Mouse (Mus musculus): ENCODE measurements around the gene Nrbp1. TPM values are rescaled to one million over a fixed set of nuclear protein-coding genes. Genes with fewer than 3 reads are reported as not detected.
A peak's percentile ranks its signal among the peaks of the same experiment; 100 is the strongest.

The Nrbp1 gene
- total RNA-seq, 2 experiments from 2014 or later = 83.8 to 85.2 TPM

DNA sequence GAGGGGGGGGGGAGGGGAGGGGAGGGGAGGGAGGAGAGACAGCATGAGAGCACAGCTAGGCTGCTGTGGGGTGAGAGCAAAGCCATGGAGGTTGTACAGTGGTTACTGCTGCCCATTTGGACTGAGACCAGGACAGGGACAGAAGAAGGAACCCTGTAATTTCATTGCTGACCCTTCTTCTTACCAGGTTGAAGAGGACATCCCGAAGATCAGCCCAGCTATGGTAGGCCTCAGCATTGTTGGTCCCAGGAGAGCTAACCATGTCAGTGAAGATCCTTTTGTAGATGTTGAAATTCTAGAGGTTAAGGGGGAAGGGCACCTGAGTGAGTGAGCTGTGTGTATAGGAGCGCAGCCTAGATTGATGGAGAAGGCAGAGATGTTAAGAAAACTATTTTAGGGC is 14.7 kb downstream of the Nrbp1 start:
- intact Hi-C loops (cut with DNase I) = no loop called here
- DNase-seq = no peak

DNA sequence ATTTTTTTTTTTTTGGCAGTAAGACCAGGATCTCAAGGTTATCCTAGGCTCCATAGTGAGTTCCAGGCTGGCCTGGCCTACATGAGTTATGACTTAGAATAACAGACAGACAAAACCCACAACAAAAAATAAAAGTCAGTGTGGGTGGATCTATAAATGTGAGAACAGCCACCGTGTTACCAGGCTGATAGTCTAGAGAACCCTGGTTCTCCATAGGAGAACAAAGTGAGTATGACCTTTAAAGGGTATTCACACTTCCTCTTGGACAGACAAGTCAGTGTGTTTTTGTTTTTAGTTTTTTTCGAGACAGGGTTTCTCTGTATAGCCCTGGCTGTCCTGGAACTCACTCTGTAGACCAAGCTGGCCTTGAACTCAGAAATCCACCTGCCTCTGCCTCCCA is 15.3 kb downstream of the Nrbp1 start:
- intact Hi-C loops (cut with DNase I) = no loop called here
- DNase-seq = no peak

DNA sequence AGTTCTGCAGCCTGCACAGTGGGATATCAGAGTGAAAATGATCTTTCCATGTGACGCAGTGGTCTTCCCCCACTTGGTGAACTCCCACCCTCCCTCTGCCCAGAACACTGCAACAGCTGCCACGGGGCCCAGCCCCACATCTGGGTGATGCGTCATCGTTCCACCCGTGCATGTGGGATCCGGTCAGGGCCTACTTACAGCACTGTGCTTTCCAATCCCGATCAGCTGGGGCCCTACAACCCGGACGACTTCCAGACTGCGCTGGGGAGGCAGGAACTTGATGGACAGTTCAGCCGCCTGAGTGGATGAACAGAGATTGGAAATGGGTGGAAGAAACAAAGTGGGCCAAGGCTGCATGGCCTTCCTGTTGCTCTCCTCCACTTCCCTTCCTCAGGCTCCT is 17.0 kb downstream of the Nrbp1 start:
- intact Hi-C loops (cut with DNase I) = no loop called here

DNA sequence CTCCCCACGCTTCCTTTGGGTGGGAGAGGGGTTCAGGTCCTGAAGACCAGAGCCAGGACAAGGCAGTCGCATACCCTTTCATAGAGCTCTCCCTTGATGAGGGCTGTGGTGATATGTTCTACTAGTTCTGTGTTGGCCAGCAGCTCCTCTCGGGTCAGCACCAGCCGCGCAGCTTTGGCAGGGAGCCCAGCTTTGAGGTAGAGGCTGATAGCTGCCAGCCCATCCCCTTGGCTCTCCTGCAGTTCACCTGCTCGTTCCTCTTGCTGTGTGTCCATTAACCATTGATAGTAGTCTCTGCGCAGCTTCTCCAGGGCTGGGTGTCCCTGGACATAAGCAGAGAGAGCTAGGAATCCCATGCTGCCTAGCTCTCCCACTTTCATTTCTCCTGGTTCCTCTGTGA is 25.4 kb downstream of the Nrbp1 start:
- intact Hi-C loops (cut with DNase I) = no loop called here
- DNase-seq = peak; percentile 35 to 36

More for the DNA sequence above, 17.0 kb downstream of the Nrbp1 start:
- peak in 1 of 2 experiments; percentile 13 for DNase-seq

DNA sequence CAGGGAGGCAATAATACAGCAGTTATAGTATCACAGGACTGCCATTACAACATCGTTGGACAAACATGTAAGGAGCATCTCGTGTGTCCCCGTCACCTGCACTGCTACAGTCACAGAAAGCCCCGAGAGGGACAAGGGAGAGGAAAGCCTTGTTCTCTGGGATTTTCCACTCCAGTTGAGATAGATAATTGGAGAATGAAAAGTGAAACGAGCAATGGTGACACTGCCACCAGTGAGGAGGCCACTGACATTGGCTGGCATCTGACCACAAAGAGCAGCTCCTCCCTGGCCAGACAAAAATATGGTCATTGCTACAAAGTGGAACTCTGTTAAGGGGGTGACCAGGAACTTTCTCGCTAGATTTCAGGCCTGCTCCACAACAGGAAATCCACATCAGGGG is 27.0 kb downstream of the Nrbp1 start:
- no peak for DNase-seq
- intact Hi-C loops (cut with DNase I) = no loop called here

DNA sequence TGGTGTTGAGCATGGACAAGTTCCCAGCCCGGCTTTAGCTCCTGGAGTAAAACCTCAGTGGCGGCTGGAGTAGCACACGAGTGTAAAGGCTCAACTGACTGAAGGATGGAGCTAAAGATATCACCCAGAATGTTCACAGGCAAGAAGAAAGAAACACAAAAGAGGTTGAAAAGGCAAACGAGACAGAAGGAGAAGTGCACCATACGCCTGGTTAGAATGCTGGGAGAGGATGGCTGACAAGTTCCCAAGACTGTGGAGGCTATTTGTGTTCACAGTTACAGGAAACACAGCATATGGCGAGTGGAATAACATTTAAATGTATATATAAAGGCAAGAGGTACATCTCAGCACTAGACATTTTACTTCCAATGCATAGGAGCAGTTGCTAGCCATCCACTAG is 32.4 kb downstream of the Nrbp1 start:
- intact Hi-C loops (cut with DNase I) = no loop called here
- no peak for DNase-seq

DNA sequence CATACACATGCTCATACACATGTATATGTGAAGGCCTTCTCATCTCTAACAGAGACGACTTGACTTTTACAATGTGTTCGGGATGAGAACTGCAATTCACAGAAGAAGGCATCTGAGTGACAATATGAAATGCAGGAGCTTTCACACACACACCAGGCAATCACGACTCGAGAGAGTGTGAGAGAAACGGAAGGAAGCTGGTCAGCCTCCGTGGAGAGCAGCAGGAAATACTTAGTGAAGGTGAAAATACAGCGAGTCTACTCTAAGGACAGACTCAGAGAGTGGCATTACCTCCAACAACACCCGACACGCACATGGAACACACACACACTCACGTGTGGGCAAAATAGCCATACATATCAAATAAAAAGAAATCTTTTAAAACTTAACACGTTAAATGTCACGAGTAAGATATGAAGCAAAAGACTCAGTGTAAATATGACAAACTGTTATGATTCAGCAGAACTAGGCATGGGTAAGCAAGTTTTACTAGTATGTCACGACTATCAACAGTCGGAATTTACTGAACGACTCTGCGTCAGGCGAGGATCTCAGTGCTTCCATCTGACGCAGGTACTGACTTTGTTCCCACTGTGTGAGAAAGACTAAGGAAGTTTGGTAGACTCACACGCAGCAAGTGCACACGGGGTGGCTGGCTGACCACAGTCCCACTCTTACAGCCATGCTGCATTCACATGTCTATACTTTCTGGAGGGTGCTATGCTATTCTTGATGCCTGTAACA is 38.8 kb downstream of the Nrbp1 start:
- no peak for DNase-seq
- intact Hi-C loops (cut with DNase I) = no loop called here

DNA sequence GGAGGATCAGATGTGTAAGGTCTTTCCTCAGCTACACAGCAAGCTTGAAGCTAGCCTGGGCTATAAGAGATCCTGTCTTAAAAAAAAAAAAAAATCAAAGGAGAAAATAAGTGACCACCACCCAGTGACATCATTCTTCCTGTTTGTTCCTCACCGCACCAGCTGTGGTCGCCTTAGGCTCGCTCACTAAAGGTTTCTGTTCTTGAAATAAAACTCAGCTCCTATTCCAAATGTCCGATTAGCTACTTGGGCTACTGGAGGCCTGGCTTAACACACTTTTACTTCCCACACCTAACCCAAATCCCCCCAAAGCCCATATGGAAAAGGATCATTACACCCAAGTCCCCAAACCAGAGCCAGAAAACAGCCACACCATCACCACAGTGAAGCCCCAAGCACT is 47.6 kb downstream of the Nrbp1 start:
- intact Hi-C loops (cut with DNase I) = no loop called here
- no peak for DNase-seq

DNA sequence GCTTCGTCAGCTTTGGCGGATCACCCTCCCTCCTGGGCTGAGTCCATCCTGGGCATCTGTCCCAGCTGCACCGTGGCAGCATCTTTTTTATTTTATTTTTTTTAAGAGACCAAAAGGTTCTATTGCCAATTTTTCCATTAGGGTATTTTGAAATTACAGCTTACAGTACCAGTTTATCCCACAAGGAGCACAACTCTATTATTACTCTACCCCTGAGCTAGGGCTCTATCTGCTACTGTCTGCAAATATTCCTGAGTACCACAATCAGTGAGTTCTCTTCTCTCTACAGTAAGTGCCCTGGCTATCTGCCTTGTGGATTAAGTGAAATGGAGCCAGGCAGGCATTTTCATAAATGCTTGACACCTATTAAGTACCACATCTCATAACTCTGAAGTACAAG is 48.0 kb downstream of the Nrbp1 start:
- intact Hi-C loops (cut with DNase I) = no loop called here

DNA sequence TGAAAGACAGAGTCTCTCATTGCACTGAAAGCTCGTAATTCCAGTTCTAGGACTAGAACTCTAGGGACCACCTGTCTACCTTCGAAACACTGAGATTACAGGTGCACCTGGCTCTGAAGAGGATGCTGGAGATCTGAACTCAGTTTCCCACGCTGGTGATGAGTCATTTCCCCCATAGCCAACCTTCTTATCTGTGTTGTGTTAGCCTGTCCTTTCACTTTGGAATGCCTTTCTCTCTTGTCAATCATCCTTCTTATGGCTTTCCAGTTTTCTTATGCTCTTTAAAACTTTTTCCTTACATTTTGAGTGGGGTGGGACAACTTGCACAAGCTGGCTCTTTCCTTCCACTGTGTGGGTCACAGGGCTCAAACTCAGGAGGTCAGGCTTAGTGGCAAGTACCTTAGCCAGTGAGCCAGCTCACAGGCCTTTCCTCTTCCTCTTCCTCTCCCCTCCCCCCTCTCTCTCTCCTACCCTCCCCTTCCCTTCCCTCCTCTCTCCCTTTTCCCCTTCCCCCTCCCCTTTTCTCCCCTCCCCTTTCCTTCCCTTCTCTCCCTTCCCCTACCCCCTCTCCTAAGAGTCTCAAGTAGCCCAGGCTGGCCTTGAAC is 49.1 kb downstream of the Nrbp1 start:
- DNase-seq = no peak
- intact Hi-C loops (cut with DNase I) = loop anchor here (2.0 kb wide), 1 partner anchor 49 kb away; the partner anchor contains the start of genes Gm9970 and Nrbp1

More for the DNA sequence above, 48.0 kb downstream of the Nrbp1 start:
- peak in 1 of 2 experiments; percentile 11 for DNase-seq

DNA sequence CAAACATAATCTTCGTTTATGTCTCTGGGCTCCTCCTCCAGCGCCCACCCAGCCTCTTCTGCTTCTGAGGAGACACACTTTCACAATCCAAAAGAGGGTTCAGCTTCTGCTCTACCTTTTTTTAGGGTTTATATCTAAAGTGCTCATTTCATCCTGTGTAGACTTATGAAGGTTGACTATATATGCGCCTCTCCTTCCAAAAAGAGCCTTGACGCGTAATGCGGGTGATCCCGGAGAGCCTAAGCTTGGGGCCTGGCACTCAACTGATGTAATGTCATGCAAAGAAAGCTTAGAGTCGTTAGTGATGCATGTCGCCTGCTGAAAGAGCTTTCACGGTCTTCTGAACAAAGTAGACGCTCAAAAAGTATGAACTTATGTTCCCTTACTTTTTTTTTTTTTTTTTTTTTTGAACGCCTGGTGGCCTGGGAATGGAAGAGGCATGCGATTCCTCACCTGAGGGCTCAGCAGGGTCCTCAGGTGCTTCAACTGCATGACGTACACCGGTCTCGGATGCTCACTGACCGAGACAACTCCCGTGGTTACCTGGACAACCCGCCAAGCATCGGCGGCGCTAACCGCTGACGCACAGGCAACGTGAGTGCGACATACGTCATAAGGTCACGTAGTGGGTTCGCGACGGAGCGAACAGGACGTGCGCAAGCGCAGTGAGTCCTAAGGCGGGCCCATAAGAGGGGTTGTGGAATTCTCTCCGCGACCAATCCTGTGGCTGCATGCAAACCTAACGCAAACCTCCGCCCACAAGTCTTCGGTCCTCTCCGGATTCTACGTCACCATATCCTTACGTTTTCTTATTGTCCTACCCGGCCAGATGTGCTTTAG is 50.1 kb downstream of the Nrbp1 start, which contains the start of gene Ift172:
Gene Ift172 (minus strand): TSS at position 596 of the 840 bp plus-strand sequence.
- intact Hi-C loops (cut with DNase I) = loop anchor here (2.0 kb wide), 1 partner anchor 50 kb away; the partner anchor contains the start of genes Gm9970 and Nrbp1
- peak; percentile 97 to 98 for DNase-seq

DNA sequence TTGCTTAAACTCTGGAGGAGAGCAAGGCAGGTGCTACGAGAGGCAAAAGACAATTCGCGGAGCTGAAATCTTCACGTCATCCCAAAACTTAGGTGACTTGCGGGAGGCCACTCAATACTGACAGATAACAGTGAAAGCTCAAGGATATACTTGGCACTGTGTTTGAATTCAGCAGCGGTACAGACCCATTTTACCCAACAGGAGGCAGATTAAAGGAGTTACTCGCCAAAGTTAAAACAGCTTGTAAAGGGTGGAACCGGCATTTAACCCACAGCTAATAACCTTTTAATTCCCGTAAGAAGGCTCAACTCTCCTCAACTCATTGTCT is 50.7 kb downstream of the Nrbp1 start:
- intact Hi-C loops (cut with DNase I) = loop anchor here (2.0 kb wide), 1 partner anchor 51 kb away; the partner anchor contains the start of genes Gm9970 and Nrbp1
- DNase-seq = no peak

DNA sequence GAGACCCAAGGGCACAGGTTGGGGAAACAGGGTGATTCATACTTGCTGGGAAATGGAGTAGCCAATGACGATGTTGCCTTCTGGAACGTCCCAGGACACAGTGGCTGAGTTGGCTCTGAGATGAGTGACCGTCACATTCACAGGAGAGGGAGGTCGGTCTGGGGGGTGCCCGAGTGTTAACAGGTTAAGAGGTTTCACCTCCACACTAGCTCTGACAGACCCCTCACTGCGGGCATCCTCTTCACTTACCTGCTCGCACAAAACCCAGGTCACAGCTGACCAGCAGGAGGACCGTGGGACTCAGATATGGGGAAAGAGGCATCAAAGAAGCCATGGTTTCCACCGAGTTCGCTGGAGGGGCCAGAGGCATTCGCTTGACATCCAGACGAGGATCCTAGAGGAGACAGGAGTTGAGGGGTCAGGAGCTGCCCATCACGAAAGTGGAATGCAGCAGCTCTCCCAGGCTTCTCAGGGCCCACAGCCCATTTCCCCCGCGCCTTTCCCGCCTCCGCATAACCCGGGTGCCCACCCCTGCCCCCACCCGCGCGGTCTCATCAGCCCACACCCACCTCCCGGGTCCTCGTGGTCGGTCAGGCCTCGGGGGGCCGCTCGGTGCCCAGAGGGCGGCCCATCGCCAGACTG is 54.4 kb downstream of the Nrbp1 start:
- DNase-seq = no peak
- intact Hi-C loops (cut with DNase I) = no loop called here

DNA sequence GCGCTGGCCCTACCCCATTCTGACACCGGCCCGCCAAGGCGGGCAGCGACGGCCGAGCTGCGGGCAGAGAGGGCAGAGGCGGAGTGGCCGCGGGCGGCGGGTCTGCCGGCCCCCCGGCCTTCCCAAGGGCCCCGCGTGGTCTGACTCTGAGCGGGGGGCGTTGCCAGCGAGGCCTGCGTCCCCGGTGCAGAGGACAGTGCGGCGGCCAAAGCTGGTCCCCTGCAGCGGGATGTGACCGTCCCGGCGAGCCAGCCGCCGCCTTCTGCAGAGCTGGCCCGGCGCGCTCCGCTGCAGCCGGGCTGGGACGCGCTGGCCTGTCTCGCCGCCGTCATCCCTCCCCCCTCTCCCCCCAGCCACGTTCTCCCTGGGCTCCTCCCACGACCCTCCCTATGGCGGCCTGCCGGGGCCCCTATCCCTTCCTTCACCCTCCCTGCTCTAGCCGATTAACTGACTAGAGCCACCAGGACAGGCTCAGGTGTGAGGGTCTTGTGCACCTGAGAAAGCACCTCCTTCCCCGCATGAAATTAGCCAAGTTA is 55.0 kb downstream of the Nrbp1 start, which contains the start of gene Fndc4:
Gene Fndc4 (minus strand): TSS at position 475 of the 536 bp plus-strand sequence.
- DNase-seq = peak; percentile 30 to 36
- intact Hi-C loops (cut with DNase I) = no loop called here

DNA sequence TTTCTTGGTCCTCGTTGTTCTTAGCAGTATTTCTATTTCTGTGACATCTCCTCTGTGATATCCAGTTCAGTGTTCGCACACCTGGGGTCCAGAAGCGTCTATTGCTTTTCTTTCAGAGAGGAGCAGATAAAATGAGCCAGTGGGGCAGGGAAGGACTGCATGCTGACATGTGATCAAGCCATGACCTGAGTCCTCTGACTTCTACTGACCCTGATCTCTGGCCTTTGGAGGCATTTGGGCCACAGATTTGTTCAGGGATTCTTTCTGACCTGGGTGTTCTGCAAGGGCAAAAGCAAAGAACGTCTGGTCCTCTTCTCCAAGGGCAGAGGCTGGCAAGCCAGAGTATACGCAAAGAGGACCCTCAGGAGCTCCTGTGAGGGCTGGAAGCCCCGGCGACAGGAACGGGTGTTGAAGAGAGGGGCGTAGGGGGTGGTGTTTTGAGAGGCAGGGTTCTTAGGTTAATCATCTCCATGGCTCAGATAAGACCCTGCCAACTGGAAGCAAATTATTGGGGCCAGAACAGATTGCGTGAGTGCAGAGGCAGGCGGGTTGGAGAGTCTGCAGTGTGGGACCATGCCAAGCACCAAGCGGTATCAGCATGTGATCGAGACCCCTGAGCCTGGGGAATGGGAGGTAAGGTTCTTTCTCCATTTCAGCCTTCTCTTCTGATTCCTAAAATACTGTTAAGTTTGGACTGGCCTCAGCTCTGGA is 56.5 kb downstream of the Nrbp1 start, which contains the start of gene Gckr:
Gene Gckr (plus strand): TSS at position 397 of the 711 bp plus-strand sequence.
- no peak for DNase-seq
- intact Hi-C loops (cut with DNase I) = no loop called here

DNA sequence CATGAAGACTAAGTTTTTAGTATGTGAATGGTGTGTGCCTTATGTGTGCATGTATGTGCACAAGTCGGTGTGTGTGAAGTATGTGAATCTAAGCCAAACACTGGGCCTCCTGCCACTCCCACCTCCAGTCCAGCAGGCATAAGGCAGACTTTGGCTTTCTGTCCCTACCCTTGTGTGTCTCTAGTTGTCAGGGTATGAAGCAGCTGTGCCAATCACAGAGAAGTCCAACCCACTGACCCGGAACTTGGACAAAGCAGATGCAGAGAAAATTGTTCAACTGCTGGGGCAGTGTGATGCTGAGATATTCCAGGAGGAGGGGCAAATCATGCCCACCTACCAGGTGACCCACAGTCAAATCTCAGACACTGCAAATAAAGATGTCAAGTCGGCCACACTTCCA is 57.3 kb downstream of the Nrbp1 start:
- no peak for DNase-seq
- intact Hi-C loops (cut with DNase I) = no loop called here

DNA sequence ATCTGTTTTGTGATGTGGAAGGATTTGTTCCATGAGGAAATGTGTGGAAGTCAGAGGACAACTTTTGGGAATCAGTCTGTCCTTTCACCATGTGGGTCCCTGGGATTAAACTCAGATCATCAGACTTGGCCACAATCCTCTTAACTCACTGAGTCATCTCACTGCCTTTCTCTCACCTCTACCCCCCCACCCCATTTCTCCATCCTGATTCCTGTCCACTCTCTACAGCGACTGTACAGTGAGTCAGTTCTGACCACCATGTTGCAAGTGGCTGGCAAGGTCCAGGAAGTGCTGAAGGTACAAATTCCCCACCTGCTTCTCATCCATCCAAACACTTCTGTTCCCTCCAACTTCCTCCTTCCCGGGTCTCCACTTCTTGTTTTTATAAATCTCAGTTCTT is 57.8 kb downstream of the Nrbp1 start:
- intact Hi-C loops (cut with DNase I) = no loop called here
- DNase-seq = no peak

All from heart, postnatal 10 days (tissue).